Mouse (Mus musculus) bone marrow macrophage, adult 2 months (primary cell): Measurements from ENCODE around the gene Rapgefl1. TPM values are rescaled to one million over a fixed set of nuclear protein-coding genes. Genes with fewer than 3 reads are reported as not detected.

Source experiments
- H3K27ac ChIP-seq: 2 replicates; pipeline ENCODE4 v1.5.1; 2012; ENCODE audit warnings: low read depth, low read length; ENCODE audit not compliant: insufficient read depth
- H3K4me1 ChIP-seq: 2 replicates; pipeline ENCODE4 v1.6.1; 2012; ENCODE audit warnings: low read length; ENCODE audit not compliant: control insufficient read depth, insufficient read depth
- H3K4me3 ChIP-seq: 2 replicates; pipeline ENCODE4 v1.5.1; 2012; ENCODE audit warnings: mild to moderate bottlenecking, low read length, moderate library complexity; ENCODE audit not compliant: insufficient read depth
- CTCF ChIP-seq: IDR thresholded peaks from 2 replicates; pipeline ENCODE4 v1.5.1; 2012; ENCODE audit warnings: low read depth, mild to moderate bottlenecking, low read length, moderate library complexity
- POLR2A ChIP-seq: IDR thresholded peaks from 2 replicates; pipeline ENCODE4 v1.6.1; 2012; ENCODE audit warnings: mild to moderate bottlenecking, low read depth, low read length, borderline replicate concordance
- polyA plus RNA-seq: library from polyadenylated mRNA; stranded (reverse); fragments of >200 nt; gene quantifications from 2 replicates; pipeline ENCODE4 v1.2.4, GENCODE M21; 2012; ENCODE audit not compliant: missing spikeins, insufficient read depth, insufficient read length

The Rapgefl1 gene
- 0.62 and 0.65 TPM in 2 replicates for polyA plus RNA-seq

DNA sequence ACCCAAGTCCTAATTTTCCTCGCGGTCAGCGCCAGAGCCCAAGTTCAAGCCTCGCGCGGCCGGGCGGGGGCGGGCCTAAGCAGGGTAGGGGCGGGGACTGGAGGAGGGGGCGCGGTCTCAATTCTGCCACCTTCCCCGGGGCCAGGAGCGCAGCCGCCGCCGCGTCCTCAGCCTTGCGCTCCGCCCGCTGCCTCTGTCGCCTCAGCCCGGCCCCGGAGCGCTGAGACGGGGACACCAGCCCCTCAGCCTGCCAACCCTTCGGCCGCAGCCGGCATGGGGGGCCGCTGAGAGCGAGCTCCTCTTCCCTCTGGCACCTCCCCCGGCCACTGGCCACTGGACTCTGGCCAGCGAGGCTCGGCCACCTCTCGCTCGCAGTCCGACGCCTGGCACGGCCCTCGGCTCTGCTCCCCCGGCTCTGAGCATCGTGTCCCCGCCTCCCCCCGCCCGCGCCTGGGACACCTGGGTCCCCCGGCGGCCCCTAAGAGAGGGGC lies at the start of gene Rapgefl1:
Gene Rapgefl1, plus strand, starts transcription at position 135 of the 491 bp plus-strand sequence.
- no peak for TF ChIP-seq POLR2A
- no peak for TF ChIP-seq CTCF
- Histone ChIP-seq H3K4me1 (no peaks in the 10 kb centered on the region), H3K27ac (no peak within 1 kb of the TSS), H3K4me3 (peak within 1 kb of the TSS; percentile 81)

DNA sequence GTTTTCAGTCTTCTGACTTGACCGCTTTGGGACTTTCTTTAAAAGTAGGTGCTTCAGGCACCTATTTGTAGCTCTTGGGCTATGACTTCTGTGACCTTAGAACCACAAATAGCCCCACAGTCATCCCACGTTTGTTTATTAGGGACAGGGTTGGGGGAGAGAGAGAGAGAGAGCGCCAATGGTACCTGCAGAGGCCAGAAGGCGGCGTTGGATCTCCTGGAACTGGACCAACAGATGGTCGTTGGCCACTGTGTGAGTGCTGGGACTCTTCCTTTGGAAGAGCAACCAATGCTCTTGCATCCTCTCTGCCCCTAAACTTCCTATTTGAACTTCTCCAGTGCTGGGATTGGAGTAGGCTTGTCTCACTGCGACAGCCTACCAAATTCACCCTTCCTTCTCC lies 49.4 kb upstream of the Rapgefl1 start:
- Histone ChIP-seq H3K27ac (no peak overlapping the region), H3K4me3 (no peak overlapping the region), H3K4me1 (peaks cover 52% of the 10 kb centered on the region)
- TF ChIP-seq POLR2A (no peak), CTCF (no peak)

DNA sequence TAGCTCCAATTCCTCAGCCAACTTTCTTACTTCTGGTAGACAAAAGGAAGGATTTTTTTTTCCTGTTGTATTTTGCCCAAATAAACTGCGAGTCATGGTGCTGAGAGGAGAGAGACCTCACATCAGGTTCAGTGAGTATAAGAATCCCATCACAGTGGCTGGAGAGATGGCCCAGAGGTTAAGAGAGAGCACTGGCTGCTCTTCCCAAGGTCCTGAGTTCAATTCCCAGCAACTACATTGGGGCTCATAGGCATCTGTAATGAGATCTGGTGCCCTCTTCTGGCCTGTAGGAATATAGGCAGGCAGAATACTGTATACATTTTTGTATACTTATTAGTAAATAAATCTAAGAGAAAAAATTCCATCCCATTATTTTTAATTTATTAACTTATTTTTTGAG lies 48.9 kb upstream of the Rapgefl1 start:
- Histone ChIP-seq H3K4me3 (no peak overlapping the region), H3K4me1 (peaks cover 48% of the 10 kb centered on the region), H3K27ac (no peak overlapping the region)
- no peak for TF ChIP-seq POLR2A
- 0 out of 2 replicates have a peak, but pooled peaks have one; percentile 6 for TF ChIP-seq CTCF

DNA sequence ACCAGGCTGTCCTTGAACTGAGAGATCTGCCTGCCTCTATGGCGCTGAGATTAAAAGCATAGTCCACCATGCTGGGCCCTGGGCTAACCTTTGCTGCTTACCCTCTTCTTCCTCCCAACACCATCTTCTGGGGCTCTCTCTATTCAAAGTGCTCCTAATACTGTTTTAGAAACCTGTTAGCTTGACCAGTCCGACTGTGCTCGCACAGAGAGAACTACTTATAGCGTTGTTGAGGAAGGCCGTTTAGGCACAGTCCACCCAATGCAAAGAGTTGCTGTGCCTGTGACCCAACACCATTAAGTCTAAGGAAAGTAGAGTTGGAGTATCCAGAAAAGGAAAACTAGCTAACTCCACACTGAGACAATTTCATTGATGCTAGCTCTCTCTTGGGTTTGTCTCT lies 48.4 kb upstream of the Rapgefl1 start:
- Histone ChIP-seq H3K27ac (peak overlapping the region; percentile 75), H3K4me3 (no peak overlapping the region), H3K4me1 (peaks cover 44% of the 10 kb centered on the region)
- no peak for TF ChIP-seq POLR2A
- 0 out of 2 replicates have a peak, but pooled peaks have one; percentile 0 for TF ChIP-seq CTCF

DNA sequence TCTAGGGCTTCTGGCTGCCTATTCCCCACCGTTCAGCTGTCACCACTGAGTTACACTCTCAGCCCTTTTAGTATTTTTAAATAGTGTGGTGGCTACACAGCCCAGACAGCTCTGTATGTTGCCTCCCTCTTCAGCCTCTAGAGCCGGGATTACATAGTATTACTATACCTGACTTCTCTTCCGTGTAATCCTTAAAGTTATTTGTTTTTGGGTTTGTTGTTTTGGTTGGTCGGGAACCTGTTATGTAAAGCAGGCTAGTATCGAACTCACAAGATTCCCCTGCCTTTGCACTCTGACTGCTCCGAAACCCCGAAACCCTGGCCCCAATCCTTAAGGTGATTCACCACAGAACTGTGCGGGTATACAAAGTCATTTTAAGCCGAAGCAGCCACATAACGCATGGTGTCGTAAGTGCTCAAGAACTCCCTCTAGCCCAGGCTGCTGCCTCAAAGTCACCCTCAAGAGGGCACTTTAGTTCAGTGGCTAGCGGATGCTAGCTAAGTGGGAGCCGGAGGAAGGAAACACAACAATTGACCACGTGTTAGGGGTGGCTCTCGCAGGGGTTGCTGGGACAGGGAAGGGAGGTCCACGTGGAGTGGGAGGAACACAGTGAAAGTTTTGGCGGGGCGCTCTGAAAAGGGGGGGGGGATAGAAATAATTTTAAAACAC lies 47.9 kb upstream of the Rapgefl1 start:
- TF ChIP-seq POLR2A: no peak
- TF ChIP-seq CTCF: peak; percentile 60; the same call in 1 of the 2 replicates
- H3K27ac ChIP-seq: peak overlapping the region; percentile 75
- peak overlapping the region; percentile 78 for H3K4me3 ChIP-seq
- H3K4me1 ChIP-seq: peaks cover 46% of the 10 kb centered on the region

DNA sequence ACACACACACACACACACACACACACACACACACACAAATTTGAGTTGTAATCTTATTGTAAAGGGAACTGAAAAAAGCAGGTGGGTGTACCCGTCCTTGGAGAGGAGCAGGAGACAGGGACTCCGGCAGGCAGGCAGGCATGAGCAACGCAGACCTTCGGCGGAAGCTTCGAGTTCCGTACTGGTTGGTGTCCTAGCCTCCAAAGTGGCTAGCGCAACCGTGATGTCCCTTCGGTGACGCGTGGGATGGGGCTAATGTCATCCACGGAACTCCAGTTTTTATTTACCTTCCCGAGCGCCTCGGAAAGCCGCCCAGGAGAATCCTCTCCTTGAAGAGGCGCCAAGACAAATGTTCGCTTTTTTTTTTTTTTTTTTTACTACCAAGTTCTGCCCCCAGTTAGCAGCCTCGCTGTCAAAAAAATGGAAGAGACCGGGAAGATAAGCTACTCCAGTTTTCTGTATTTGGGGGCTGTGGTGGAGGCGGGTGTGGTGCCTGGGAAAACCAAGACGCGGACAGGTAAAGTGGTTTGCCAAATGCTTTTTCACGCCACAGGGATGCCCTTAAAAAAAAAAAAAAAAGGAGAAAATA lies 47.3 kb upstream of the Rapgefl1 start:
- Histone ChIP-seq H3K27ac (peak overlapping the region; percentile 63), H3K4me1 (peaks cover 43% of the 10 kb centered on the region), H3K4me3 (peak overlapping the region; percentile 78)
- TF ChIP-seq CTCF: no peak
- no peak for TF ChIP-seq POLR2A

DNA sequence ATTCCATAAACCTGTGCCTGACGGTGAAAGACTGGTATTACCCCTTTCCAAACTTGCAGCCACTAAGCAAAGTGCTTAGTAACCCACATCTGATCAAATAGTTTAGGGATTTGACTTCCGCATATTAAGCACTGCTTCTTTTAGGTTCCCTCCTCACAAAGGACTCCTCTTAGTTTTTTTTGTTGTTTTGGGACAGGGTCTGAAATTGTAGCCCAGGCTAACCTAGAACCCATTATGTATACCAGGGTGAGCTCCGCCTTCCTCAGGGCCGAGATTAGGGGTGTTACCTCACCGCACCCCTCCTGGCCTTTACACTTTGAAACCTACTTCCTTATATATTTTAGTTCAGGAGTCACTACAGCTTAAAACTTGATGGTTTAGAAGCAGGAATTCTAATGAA lies 46.8 kb upstream of the Rapgefl1 start:
- Histone ChIP-seq H3K27ac (peak overlapping the region; percentile 63), H3K4me1 (peaks cover 39% of the 10 kb centered on the region), H3K4me3 (peak overlapping the region; percentile 78; the same call in 1 of the 2 replicates)
- TF ChIP-seq CTCF: no peak
- TF ChIP-seq POLR2A: no peak

DNA sequence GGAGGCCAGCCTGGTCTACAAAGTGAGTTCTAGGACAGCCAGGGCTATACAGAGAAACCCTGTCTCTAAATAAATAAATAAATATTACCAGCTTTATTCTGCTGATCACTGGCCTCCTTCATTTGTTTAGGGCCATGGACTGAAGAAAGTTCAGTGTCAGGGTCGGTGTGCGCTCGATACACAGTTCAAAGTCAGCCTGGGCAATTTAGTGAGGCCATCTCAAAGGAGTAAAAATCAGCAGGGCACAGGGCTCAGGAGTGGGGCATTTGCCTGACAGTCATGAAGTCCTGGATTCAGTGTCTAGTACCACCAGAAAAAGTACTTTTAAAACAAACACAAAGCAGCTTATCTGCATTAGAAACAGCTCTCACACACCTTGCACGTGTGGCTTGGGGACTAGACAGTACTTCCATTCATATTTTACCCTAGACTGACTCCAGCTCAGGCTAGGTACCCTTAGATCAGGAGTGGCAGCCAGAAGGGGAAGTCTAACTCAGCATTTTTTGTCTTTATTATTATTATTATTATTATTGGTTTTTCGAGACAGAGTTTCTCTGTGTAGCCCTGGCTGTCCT lies 45.9 kb upstream of the Rapgefl1 start:
- H3K4me1 ChIP-seq: peaks cover 32% of the 10 kb centered on the region
- H3K27ac ChIP-seq: no peak overlapping the region
- TF ChIP-seq CTCF: no peak
- TF ChIP-seq POLR2A: no peak
- H3K4me3 ChIP-seq: no peak overlapping the region

DNA sequence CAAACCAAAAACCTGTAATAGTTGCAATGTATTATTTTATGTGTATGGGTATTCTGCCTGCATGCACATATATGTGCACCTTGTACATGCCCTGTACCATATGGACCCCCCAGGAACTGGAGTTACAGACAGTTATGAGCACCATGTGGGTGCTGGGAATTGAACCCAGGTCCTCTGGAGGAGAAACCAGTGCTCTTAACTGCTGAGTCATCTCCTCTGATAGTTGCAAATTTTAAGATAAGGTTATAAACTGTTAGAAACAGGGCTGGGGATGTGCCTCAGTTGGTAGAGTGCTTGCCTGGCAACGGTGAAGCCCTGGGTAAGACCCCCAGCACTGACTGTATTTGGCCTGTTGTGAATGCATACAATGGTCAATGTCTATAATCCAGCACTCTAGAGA lies 45.1 kb upstream of the Rapgefl1 start:
- no peak for TF ChIP-seq POLR2A
- TF ChIP-seq CTCF: no peak
- no peak overlapping the region for H3K27ac ChIP-seq
- no peak overlapping the region for H3K4me3 ChIP-seq
- peaks cover 27% of the 10 kb centered on the region for H3K4me1 ChIP-seq

DNA sequence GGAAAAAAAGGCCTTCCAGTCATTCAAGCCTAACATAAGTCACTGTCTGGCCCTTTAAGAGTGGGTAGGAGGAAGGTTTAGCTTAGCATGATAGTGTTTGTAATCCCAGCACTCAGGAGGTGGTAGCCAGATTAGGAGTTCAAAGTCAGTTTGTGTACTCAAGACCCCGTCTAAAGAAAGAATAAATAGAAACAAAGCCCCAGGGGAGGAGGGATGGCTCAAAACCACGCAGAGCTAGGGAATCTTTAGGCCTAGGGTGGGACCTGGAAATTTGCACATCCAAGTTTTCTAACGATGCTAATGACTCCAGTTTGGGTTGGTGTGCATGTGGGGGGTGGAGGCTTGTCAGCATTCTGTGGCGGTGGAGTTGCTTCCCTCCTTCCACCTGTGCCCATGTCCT lies 44.5 kb upstream of the Rapgefl1 start:
- H3K27ac ChIP-seq: no peak overlapping the region
- TF ChIP-seq POLR2A: no peak
- no peak for TF ChIP-seq CTCF
- H3K4me3 ChIP-seq: no peak overlapping the region
- H3K4me1 ChIP-seq: peaks cover 25% of the 10 kb centered on the region
